Mouse (Mus musculus): ENCODE results near the gene Rilpl1.

GRCm38 (mm10) chr5:124499001-124499400, 32.2 kb downstream of the Rilpl1 start:
- TF ChIP-seq CTCF (IDR thresholded peaks at IDR 0.05; ENCODE audit: control insufficient read depth, insufficient read depth, insufficient read length) (no peak), MYOG (IDR thresholded peaks at IDR 0.05; ENCODE audit: control insufficient read depth, extremely low read depth, insufficient read length) (no peak), MAX (IDR thresholded peaks at IDR 0.05) (no peak), USF1 (IDR thresholded peaks at IDR 0.05; ENCODE audit: low read depth) (no peak), MYOD1 (IDR thresholded peaks at IDR 0.05; ENCODE audit: control insufficient read depth, insufficient read length, low read depth) (no peak)

Measured in C2C12 (cell line).